Mouse (Mus musculus): Measurements from ENCODE around the gene Rpl9-ps1. TPM values are rescaled to one million over a fixed set of nuclear protein-coding genes. Genes with fewer than 3 reads are reported as not detected.

Rpl9-ps1 gene
- not detected in 2 replicates for total RNA-seq (2021)
- long read RNA-seq: 0 reads

DNA sequence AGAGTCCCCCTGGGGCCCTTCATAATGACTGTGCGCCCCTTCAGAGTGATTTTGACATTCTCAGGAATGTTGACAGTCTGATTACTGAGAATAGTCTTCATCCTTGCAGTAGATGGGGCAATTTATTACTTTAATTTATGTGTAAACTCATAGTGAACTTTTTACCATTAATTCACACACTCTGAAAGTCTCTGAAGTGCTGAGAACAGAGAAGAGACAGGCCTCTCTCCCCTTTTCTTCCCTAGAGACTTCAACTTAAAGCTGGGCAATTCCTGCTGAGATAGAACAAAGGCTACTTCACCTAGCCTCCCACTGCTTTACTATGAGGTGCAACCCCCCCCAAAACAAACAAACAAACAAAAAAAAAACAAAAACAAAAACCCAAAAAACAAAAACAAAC, at the start of gene Rpl9-ps1:
Rpl9-ps1 (minus strand) TSS at position 101 of the 400 bp plus-strand sequence.
- no peak for DNase-seq

DNA sequence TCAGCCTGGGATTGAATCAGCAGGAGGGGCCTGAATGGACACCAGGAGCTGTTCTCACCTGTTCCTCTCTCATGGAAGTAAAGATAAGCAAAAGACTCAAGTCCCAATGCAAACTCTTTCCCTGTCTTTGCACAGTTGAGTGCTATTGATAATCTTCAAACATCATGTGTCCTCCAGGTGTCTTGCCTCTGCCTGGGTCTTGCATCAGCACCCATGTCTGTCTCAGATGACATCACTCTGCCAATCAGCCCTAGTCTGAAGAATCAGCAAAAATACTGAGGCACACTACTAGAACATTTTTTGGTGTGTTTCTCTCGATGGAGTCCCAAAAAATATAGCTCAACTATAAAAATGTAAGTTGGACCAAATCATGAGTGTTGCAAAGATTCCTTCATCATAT, 46.6 kb upstream of the Rpl9-ps1 start:
- no peak for DNase-seq

DNA sequence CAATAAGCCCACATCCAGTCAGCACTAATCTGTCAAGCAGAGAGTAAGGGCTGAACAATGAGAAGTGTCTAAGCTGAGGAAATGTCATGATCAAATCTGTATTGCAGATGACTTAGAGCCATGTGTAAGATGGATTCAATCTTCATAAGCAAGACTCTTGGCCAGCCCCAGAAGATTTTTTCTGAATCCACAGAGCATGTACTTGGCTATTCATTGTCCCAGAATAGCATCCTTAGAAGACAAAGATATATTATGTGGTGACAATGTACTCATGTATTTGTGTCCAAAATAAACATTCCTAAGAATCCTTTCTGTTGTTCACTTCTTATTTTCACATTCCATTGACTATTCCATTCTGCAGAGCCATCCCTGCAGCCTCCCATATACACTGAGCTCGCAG, 44.5 kb upstream of the Rpl9-ps1 start:
- DNase-seq: no peak

DNA sequence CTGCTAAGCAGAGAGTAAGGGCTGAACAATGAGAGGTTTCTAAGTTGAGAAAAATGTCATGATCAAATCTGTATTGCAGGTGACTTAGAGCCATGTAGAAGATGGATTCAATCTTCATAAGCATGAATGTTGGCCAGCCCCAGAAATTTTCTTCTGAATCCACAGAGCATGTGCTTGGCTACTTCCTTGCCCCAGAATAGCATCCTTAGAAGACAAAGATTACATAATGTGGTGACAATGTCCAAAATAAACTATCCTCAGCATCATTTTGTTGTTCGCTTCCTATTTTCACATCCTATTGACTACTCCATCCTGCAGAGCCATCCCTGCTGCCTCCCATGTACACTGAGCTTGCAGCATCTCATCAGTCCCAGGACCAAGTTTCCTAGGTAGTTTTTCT, 30.2 kb upstream of the Rpl9-ps1 start:
- no peak for DNase-seq

DNA sequence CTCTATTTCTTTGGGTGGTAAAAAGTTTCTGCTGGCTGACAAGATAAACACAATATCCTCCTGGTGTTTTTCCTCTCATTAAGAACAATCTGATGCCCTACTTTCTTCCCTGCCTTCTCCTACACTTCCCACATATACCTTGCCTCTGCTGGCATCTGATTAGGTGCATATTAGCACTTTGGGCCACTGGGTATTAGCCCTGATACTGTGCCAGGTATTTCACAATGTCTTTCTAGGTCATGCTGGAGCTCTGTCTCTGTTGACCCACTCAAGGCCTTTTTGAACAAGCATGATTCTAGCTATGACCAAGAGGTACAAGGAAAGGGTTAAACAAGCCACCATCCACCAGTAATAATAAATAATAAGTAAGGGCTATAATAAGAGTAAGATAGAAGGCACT, 26.3 kb upstream of the Rpl9-ps1 start:
- DNase-seq: no peak

DNA sequence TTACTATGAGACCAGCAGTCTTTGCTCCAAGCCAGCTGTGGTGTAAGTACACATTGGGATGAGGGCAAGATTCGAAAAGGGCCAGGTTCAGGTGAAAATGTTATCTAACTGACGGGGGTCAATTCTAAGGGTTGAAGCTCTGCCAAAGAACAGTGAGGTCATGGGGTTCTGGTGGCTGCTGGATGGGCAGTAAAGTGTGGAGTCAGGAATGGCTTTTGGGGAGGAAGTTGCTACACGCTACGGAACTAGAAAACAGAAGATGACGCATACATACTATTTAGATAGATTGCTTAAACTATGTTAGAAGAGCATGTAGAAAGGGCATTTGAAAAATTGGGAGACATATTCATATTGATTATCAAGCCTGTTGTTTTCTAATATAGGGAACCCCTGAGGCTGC, 18.1 kb upstream of the Rpl9-ps1 start:
- no peak for DNase-seq

DNA sequence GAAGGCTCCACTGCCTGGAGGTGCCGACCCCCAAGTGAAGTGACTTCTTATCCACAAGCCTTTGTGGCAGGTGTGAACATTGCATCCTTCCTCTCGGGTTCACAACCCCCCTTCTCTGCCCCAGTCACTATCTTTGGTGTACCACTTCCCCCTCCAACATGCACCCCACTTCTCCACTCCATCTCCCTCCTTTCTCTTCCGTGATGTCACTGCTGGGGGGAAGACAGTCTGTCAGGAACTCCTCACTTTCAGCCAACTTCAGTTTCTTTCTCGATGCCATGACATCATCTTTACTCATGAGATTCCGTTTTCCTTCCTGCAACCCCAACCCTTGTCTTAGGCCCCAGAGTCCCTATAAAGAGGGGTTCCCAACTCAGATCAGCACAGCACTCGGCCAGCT, 16.8 kb upstream of the Rpl9-ps1 start, which contains the start of gene Ccl4:
Ccl4 (plus strand) TSS at position 381 of the 400 bp plus-strand sequence.
- no peak for DNase-seq

DNA sequence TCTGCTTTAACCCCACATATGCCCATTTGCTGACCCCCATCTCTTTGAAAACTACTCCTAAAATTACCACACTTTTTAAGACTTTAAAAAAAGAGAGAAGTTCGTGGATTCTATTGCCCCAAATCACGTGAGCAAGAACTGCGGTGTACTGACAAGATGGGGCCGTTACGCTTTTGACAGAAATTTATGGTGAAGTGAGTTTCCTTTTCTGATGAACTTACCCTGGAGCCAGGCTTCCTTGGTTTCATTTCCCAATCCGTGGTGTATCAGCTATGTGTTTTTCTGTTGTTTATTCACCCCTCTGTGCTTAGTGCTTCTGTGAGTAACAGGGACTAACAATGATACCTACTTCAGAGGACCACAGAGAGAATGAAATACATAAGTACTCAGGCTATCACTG, 13.4 kb upstream of the Rpl9-ps1 start:
- DNase-seq: no peak

DNA sequence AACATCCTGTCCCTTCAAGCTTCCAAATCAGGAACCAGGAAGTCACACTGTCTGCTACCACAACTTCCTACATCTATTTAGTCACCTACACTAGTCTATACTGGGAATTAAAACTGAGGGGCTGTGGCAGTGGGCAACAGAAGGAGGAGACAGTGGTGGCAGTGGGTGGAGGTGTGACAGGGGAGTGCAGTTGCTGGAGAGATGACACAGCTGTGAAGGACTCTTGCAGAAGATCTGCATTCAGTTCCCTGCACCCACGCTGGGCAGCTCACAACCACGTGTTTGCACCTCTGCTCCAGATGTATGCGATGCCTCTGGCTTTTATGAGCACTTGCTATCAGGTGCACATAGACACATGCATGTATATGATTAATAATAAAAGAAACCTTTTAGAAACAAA, 12.1 kb upstream of the Rpl9-ps1 start:
- no peak for DNase-seq

DNA sequence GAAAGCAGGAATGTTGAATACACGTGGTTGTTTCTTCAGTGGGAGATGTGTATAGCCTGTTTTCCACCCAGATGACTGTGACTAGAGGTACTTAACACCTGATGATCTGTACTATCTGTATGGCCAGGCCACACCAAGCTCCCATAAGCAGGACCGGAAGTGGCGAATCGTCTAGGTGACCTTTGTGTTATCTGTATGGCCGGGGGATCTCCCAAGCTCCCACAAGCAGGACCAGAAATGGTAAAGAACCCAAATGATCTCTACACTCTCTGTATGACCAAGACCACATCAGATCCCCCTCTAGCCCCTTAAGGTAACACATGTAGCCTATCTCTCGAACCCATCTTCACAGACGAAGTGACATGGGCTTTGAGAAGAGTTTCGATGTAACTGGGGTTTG, 9.2 kb upstream of the Rpl9-ps1 start:
- no peak for DNase-seq

DNA sequence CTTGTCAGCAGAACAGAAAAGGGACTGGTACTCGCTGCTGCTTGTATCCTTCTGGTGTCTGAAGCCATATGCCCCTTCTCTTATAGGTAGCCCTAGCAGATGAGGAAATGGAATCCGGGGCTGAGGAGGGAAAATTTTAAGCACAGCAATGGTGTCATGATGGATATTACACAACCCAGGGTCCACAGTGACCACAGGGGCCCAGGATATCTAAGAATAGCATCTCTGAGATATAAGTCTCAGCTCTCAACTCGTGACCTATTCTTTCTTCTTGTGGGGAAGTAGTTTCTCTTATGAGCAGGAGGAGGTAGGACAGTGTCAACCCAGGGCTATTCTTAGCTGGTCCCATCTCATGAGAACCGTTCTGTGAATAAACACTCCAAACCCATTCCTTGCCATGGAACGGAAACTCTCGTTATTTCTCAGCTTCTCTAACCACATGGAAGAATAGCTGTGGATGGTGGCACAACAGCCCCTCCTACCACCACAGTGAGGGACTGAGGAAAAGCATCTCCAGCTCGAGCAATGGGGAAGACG, 4.0 kb upstream of the Rpl9-ps1 start, which contains the start of gene Ccl3:
Ccl3 (minus strand) TSS at position 51 of the 537 bp plus-strand sequence.
- no peak for DNase-seq

DNA sequence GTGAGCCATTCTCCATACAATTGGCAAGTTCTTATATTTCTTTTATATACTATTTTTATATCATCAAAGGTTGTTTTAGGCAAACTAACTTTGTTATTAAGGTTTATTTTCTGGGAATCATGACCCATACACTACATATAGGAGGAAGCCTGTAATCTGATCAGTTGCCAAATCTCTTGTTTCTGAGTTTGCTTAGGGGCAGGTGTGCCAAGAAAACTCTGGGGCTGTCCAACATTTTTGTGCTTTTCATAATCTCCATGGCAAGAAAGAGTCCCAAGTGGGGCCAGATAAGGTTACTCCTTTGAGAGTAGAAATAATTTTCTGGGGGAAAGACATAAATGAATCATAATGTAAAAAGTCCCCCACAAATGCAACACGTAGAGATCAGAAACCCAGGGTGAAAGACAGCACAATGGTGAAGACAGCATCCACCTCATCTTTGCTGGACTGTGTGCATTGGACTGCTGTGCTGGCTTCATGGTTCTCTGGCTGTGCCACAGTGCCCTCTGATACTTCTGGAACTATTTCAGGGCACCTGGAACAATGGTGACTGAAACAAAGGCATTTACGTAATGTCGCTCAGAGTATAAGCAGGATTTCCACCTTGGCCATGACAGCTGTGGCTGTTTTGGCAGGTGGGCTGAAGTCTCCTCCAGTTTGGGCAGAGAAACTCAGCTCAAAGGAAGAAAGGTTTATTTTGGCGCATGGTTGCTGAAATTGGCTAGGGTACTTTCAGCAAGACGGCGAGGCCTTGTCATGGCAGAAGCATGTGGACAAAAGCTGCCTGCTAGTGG, 1.1 kb upstream of the Rpl9-ps1 start:
- DNase-seq: no peak

DNA sequence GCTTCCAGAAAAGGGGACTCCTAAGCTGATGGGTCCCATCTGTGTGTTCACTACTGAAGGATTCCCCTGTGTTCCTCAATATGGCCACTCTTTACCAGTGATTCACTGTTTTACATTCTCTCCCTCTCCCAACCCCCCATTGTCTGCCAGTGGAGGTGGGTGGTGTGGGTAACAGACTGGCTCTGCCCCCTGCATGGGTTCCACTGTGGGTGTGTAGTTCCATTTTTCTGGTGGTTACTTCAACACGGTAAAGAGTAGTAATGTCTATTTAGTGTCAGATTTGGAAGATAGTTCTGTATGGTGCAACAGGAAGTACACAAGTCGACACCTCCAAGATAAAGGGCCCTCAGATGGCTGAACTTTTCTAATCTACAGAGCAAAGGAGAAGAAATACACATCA, 4.2 kb downstream of the Rpl9-ps1 start:
- DNase-seq: no peak

DNA sequence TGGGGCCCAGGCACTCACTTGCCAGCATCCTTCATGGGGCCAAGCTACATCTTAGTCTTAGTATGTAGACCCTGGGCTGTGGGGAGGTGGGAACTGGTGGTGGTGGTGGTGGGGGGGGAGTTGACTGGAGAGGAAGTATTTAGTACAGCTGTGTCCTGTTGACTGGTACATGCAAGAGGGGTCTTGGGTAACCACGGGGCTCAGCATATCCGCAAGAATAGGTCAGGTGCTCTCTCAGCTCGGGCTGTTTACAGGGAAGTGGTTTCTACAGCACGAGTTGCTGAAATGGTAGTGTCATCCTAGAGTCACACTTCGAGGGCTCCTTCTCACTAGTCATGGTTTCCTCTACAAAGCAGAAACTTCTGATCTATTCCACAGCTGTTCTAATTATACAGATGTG, 5.3 kb downstream of the Rpl9-ps1 start:
- no peak for DNase-seq

DNA sequence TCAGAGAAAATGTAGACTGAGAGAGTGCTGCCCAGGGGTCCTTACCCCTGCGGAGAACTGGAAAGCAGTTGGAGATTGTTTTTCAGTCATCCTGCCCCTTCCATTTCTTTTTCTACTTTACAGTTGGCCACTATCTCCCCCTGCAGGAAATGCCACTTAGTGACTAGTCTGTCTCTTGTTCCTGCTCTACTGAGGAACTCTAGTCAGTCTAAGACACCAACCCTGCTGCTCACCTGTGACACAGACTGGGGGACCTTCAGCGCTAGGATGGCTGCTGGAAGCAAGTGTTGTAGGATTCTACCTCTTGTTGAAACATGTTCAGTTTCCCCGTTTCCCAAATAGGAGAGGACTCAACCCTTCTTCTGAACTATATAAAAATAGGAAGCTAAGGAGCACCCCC, 5.9 kb downstream of the Rpl9-ps1 start:
- no peak for DNase-seq

DNA sequence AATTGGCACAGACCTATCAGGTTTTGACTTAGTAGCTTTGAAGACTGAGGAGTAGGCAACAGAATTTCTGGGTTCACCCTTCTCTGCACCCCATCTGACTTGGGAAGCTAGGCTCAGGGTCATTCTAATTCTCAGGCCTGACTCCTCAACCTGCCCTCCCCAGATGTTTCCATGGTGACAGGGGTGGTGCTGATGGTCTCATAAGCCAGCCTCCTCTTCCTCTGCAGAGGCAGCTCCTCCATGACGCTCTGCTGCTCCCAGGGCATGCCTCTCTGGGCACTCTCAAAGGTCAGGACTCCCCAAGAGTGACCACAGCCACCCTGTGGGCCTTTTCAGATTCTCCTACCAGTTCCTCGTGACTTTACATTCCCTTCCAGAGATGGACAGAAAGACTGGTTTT, 6.5 kb downstream of the Rpl9-ps1 start:
- DNase-seq: no peak

DNA sequence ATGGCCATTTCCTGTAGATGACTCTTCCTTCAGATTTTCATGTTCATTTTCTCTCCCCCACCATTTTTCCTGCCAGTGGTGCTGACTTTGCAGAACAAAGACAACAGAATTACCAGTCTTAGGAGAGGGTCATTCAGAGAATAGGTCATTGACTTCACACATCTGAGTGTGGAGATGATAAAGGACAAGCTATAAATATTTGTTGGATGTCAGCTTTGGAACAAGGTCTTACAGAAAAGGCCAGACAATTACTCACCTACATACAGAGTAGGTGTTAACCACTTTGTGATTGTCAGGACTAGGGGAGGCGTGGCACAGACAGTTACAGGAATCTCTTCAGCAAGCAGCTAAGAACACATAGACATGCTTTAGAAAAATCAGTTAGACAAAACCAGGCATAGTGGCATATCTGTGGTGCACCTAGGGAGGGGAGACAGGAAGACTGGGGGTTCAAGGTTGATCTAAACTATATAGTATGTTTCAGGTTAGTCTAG, 8.6 kb downstream of the Rpl9-ps1 start:
- DNase-seq: no peak

DNA sequence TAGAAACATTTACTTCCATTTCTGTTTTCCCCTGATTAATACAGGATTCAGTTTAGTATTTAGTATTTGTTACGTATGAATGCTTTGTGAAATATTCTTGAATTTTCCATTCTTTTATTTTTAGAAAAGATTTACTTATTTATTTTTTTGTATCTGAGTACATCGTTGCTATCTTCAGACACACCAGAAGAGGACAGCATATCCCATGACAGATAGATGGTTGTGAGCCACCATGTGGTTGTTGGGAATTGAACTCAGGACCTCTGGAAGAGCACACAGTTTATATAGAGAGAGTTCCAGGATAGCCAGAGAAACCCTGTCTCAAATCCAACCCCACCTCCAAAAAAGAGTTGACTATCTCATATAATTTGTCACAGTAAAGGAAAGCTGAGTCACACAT, 10.5 kb downstream of the Rpl9-ps1 start:
- no peak for DNase-seq

DNA sequence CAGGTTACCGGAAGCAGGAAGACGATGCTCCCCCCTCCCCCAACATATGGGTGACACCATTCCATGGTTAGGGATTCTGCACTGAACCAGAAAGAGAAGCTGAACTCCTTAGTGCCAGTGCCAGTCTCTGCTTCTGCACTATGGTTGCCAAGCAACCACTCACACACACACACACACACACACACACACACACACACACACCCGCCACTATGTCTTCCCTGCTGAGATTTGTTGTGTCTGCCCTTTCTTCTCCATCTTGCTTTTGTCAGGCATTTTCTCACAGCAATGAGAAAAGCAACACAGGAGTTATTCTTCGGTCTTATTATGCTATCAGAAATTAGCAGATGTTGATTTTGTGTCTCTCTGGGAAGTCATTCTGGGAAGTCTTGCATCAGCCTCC, 11.0 kb downstream of the Rpl9-ps1 start:
- DNase-seq: no peak

DNA sequence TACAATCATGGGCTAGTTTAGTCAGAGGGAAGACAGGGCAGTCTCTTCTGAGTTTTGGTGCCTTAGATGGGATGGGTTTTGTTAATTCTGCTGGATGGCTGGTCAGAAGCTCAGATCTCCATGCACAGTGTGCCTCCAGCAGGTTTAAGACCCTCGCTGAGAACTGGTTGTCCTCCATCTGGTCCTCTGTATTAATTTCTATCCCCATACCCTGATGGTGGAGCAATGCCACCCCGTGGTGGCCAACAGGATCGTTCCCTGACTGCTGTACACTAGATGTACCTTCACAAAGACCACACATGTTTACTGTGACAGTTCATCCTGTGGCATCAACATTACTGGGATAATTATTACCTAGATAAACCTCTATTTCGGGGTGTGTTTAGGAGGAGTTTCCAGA, 12.7 kb downstream of the Rpl9-ps1 start:
- DNase-seq: no peak

DNA sequence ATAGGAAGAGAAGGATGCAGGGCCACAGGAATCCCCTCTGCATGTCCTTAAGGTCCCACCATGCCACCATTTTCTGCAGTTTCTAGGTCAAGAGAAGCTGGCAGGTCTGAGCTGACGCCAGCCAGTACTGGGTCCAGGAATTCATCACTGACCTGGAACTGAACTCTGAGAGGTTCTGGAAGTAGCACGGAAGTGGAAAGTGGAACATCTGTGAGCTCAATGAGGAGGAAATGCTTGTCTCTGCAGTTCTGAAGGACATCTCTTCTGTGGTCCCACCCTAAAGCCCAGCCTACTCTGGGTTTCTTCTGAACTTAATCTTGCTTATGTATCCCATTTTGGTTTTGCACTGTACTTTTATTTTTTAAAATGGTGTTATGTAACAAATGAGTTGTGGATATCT, 14.4 kb downstream of the Rpl9-ps1 start:
- no peak for DNase-seq

DNA sequence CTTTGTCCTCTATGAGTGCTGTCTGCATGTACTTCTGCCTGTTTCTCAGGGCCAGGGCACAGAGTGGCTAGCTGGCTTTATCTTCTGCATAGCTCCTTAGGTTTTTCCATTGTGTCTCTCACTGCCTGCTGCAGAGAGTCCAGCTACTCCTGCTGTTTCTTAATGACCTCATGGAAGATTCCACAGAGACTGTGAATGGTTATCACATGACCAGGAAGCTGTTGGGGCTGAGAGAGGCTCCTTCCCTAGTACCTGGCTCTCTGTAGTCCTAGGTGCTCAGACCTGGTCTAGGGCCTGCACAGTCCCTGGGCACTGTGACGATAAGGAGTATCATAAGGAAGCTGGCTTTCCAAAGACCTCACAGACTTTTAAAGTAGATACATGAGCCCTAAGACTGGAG, 14.8 kb downstream of the Rpl9-ps1 start:
- no peak for DNase-seq

DNA sequence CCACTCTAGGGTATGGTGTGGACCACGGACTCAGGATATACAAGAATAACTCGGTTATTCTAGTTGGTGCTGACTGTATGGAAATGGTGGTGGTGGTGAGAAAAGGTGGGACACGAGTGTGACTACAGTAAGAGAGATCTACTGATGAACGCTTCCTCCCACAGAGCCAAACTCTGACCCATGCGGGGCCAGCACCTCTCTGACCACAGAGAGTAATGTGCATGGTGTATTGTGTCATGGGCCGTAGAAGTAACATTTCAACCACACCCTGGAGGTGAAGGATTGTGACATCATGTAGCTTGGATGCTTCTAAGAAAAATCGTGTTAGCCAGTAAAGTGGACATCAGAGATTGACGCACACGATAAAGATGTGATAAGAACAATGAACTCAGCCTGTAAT, 16.6 kb downstream of the Rpl9-ps1 start:
- DNase-seq: no peak

DNA sequence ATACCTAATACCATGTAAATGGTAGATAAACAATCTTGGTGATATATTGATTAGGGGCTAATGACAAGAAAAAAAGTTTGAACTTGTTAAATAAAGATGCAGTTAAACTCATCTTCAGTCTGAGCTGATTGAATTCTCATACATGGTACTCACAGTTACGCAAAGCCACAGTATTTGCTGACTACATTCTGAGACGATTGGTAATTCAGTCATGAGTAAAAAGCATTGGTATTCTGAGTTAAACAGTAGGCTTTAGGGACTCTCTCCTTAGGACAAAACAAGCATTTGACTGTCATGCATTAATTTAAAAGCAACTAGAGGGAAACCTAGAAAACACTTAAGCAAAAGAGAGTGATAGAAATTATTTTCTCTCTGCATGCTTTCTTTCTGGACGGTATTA, 21.8 kb downstream of the Rpl9-ps1 start:
- no peak for DNase-seq
